Mouse (Mus musculus) midbrain, postnatal 0 days (tissue): ENCODE measurements around the gene Gm15319. TPM values are rescaled to one million over a fixed set of nuclear protein-coding genes. Genes with fewer than 3 reads are reported as not detected.
A peak's percentile ranks its signal among the peaks of the same experiment; 100 is the strongest.
"Not testable (repeated sequence)": the region's sequence is repeated elsewhere in the genome, so short reads cannot be mapped to it uniquely, and the experiment has no call there.

Source experiments
- ATAC-seq: fragments of 200-750 bp; cut with Nextera tagmentation; 2 replicates; pipeline ENCODE4 v1.8.0; 2017; ENCODE audit warnings: moderate number of reproducible peaks, mild to moderate bottlenecking, moderate TSS enrichment, moderate library complexity; ENCODE audit not compliant: low FRiP score
- DNase-seq: peaks from one replicate; pipeline ENCODE4 v3.0.0-alpha.2; 2015; ENCODE audit warnings: low spot score
- H3K27ac ChIP-seq: fragments of 300-500 bp; sonication (generic); 2 replicates; pipeline ENCODE4 v1.5.1; 2014; ENCODE audit warnings: low read depth, mild to moderate bottlenecking, low read length, mixed read lengths
- H3K27me3 ChIP-seq: fragments of 300-500 bp; sonication (generic); 2 replicates; pipeline ENCODE4 v1.6.1; 2014; ENCODE audit warnings: low read length, control low read depth, mixed read lengths; ENCODE audit not compliant: insufficient read depth
- H3K36me3 ChIP-seq: fragments of 300-500 bp; sonication (generic); 2 replicates; pipeline ENCODE4 v1.6.1; 2014; ENCODE audit warnings: low read length, control low read depth, mixed read lengths; ENCODE audit not compliant: insufficient read depth
- H3K4me1 ChIP-seq: fragments of 300-500 bp; sonication (generic); 2 replicates; pipeline ENCODE4 v1.6.1; 2014; ENCODE audit warnings: mild to moderate bottlenecking, control low read depth, antibody characterized with exemption, low read length, mixed read lengths; ENCODE audit not compliant: insufficient read depth
- H3K4me2 ChIP-seq: fragments of 300-500 bp; sonication (generic); 2 replicates; pipeline ENCODE4 v1.6.1; 2014; ENCODE audit warnings: low read depth, mild to moderate bottlenecking, low read length, mixed read lengths; ENCODE audit not compliant: poor library complexity, severe bottlenecking
- H3K4me3 ChIP-seq: fragments of 300-500 bp; sonication (generic); 2 replicates; pipeline ENCODE4 v1.5.1; 2014; ENCODE audit warnings: low read depth, mild to moderate bottlenecking, low read length, moderate library complexity
- H3K9ac ChIP-seq: fragments of 300-500 bp; sonication (generic); replicated peaks from 2 replicates; pipeline ENCODE4 v1.6.1; 2014; ENCODE audit warnings: mild to moderate bottlenecking, low read length, moderate library complexity, mixed read lengths; ENCODE audit not compliant: poor library complexity, severe bottlenecking
- H3K9me3 ChIP-seq: fragments of 300-500 bp; sonication (generic); 2 replicates; pipeline ENCODE4 v1.6.1; 2016; ENCODE audit warnings: low read length, control low read depth
- WGBS: fragments of 180-500 bp; shearing (Covaris S2); extraction: QIAGEN DNeasy Blood & Tissue Kit; methylation state at CpG from one replicate; pipeline ENCODE4 v1.1.7; 2014; 5-methylcytosine and 5-hydroxymethylcytosine counted together
- polyA plus RNA-seq: library from polyadenylated mRNA; unstranded; fragments of >200 nt; fragmentation: Nextera tagmentation; extraction: Ambion mirVana; gene quantifications from 2 replicates; pipeline ENCODE4 v1.2.1, GENCODE M21; 2015
- total RNA-seq: library from RNA; depleted of rRNA; stranded (reverse); fragments of >200 nt; gene quantifications from 2 replicates; pipeline ENCODE4 v1.2.3, GENCODE M21; 2014

Gene Gm15319
- total and polyA plus RNA-seq, 2 experiments from 2014 or later = 0.77 TPM; not detected in 1

DNA sequence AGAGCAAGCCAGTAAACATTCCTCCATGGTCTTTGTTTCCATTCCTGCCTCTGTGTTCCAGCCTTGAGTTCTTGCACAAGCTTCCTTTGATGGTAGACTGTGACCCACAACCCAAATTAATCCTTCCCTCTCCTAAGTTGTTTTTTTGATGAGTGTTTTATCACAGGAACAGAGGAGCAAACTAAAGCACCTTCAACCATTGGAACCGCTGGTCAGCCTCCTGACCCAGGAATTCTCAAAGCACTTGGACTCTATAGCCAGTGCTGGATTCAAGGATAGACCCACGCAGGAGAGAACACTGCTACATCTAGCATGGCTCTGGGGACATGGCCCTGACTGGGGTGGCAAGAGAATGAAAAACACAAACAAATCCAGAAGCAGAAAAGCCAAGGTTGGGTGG is 19.1 kb upstream of the Gm15319 start:
- not testable (repeated sequence) for H3K9me3 ChIP-seq, H3K27ac ChIP-seq, H3K4me2 ChIP-seq, H3K4me1 ChIP-seq, H3K36me3 ChIP-seq, H3K9ac ChIP-seq, ATAC-seq, H3K27me3 ChIP-seq, H3K4me3 ChIP-seq, DNase-seq
- 72% methylated on average over 2 of the region's 2 CpGs for WGBS

DNA sequence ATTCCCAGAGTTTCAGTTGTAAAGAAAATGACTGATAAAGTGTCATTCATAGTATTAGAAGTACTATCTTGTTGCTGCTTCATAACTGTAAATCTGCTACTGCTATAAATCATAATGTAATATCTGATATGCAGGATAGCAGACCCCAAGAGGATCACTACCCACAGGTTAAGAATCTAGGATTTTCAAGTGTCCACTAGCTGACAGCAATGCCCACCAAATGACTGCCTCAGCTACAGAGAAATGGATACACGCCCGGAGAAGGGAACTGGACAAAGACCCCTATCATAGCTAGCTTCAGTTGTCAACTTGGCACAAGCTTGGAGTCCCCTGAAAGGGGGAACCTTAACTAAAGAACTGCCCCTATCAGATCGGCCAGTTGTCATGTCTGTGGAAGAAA is 18.6 kb upstream of the Gm15319 start:
- H3K4me3 ChIP-seq, H3K36me3 ChIP-seq, DNase-seq, H3K4me1 ChIP-seq, H3K9me3 ChIP-seq, ATAC-seq, H3K27me3 ChIP-seq, H3K27ac ChIP-seq, H3K4me2 ChIP-seq, H3K9ac ChIP-seq: not testable (repeated sequence)
- WGBS = 92% methylated on average over 2 of the region's 3 CpGs

DNA sequence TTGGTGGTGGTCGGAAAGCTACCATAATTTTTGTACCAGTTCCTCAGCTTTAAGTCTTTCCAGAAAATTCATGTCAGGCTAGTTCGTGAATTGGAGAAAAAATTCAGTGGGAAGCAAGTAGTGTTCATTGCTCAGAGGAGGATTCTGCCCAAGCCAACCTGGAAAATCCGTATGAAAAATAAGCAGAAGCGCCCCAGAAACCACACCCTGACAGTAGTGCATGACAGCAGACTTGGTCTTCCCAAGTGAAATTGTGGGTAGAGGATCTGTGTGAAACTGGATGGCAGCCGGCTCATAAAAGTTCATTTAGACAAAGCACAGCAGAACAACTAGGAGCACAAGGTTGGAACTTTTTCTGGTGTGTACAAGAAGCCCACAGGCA is 18.2 kb upstream of the Gm15319 start:
- H3K9me3 ChIP-seq, H3K4me2 ChIP-seq, H3K4me1 ChIP-seq, ATAC-seq, H3K9ac ChIP-seq, H3K36me3 ChIP-seq, H3K27me3 ChIP-seq, H3K27ac ChIP-seq, DNase-seq, H3K4me3 ChIP-seq: not testable (repeated sequence)
- WGBS = no CpG with 5 or more reads among the region's 5 CpGs

DNA sequence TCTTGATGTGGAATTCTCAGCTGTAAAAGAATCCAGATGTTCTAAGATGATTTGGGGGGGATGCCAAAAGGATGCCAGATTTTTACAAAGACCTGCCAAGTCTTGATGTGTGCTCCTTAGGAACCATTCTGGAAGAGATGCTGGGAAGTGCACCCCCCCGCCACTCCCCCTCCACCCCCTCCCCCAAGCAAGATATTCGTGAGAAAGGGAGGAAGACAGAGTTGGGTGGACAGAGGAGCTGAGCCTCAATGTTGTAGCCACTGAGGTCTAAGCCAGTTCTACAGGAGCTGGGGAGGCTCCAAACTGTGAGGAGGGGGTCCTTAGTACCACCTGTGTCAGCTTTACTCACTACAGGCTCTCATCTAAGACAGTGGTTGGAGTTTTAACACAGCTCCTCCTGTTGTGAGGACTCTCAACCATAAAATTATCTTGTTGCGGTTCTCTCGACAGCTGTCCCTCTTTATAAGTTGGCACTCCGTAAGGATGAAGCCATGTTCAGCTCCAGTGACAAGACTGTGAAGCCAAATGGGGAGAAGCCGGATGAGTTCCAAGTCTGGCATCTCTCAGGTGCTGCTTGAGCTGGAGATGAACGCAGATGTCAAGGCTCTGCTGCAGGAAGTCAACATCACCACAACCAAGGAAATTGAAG is 17.7 kb upstream of the Gm15319 start:
- not testable (repeated sequence) for DNase-seq, H3K27me3 ChIP-seq, H3K36me3 ChIP-seq, H3K4me2 ChIP-seq, H3K4me3 ChIP-seq, H3K4me1 ChIP-seq, H3K27ac ChIP-seq, H3K9ac ChIP-seq, H3K9me3 ChIP-seq
- 84% methylated on average over 6 of the region's 7 CpGs for WGBS
- ATAC-seq = peak; percentile 77

DNA sequence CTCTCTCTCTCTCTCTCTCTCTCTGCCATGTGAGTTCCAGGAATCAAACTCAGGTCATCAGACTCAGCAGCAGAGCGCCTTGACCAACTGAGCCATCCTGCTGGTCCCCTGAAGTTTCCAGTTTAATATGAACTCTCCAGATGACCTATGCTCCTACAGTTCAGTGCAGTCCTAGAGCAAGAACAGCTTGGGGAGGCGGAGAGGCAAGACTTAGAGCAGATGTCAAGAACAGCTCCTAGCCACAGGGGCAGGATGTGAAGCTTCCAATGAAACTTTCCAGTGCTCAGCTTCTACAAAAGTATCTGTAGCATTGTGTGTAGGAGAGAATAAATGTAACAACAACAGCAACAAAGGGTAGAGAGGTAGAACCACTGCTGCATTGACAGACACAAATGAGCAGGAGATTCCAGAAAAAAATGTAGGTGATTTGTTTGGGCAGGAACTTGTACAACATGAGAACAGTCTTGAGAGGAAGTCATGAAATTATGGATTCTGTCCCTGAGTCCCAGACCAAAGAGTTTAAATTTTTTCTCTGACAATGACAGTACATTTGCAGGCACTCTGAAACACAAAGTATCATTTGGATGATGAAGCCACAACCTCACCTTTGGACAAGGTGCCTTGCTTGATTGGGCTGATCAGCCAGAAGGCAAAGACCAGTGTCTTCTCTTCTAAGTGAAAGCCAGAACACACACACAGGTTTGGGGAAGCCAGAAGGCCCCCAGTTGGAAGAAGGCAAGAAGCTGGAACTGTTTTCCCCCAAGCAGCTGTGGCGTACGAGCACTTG is 16.8 kb upstream of the Gm15319 start:
- not testable (repeated sequence) for DNase-seq, H3K36me3 ChIP-seq, H3K9me3 ChIP-seq, H3K4me2 ChIP-seq, H3K27ac ChIP-seq, H3K4me1 ChIP-seq, H3K9ac ChIP-seq, H3K27me3 ChIP-seq, H3K4me3 ChIP-seq
- ATAC-seq = 0 out of 2 replicates have a peak, but pooled peaks have one; percentile 44
- WGBS = no CpG with 5 or more reads among the region's 4 CpGs

- peak; percentile 82 for ATAC-seq
- H3K9ac ChIP-seq, H3K9me3 ChIP-seq, DNase-seq, H3K27ac ChIP-seq, H3K4me3 ChIP-seq, H3K36me3 ChIP-seq, H3K27me3 ChIP-seq, H3K4me2 ChIP-seq, H3K4me1 ChIP-seq: not testable (repeated sequence)
- 91% methylated on average over 4 of the region's 8 CpGs for WGBS
Observed at GRCm38 (mm10) chr8:20378786-20379649, 16.0 kb upstream of the Gm15319 start.

DNA sequence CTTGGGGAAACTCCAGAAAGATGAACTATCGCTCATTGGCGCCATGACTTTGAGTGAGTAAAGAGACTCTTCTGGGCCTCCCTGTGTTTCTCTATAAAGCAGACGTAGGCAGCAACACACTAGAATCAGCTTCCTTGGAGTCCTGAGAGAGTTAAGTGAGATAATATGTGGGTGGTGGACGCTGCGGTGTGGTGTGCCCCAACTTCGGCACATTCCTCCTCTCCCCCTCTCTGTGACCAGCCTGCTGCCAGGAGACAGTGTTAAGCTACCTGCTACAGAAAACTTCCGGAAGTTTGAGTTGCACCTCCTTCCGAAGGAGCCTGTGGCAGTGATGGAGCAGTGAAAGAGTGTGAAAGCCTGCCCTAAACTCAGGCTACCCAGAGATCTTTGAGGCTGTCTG is 15.3 kb upstream of the Gm15319 start:
- not testable (repeated sequence) for H3K9me3 ChIP-seq, H3K27me3 ChIP-seq, H3K27ac ChIP-seq, DNase-seq, H3K4me2 ChIP-seq, H3K4me3 ChIP-seq, H3K36me3 ChIP-seq, ATAC-seq, H3K4me1 ChIP-seq, H3K9ac ChIP-seq
- WGBS = 89% methylated on average over 5 of the region's 8 CpGs

GRCm38 (mm10) chr8:20375698-20376097 is 12.7 kb upstream of the Gm15319 start:
- H3K4me1 ChIP-seq, H3K4me2 ChIP-seq, H3K27ac ChIP-seq, H3K9me3 ChIP-seq, ATAC-seq, H3K27me3 ChIP-seq, H3K4me3 ChIP-seq, DNase-seq, H3K36me3 ChIP-seq, H3K9ac ChIP-seq: not testable (repeated sequence)
- WGBS = no CpG with 5 or more reads among the region's 3 CpGs
